Mouse (Mus musculus) left cerebral cortex, adult 18-20 months (tissue): ENCODE measurements at regions not wholly inside any gene's neighbourhood (a gene's known extent, or its start where the extent isn't known, plus 50 kb on each side); places are given as distances from the start of the nearest gene placed in this dataset.

Source experiments
- DNase-seq, 2 experiments: peaks; one replicate each; pipeline ENCODE4 v3.0.0; 2021 to 2022; ENCODE audit warnings: low spot score in 2 of 2, mixed read lengths in 1 of 2

DNA sequence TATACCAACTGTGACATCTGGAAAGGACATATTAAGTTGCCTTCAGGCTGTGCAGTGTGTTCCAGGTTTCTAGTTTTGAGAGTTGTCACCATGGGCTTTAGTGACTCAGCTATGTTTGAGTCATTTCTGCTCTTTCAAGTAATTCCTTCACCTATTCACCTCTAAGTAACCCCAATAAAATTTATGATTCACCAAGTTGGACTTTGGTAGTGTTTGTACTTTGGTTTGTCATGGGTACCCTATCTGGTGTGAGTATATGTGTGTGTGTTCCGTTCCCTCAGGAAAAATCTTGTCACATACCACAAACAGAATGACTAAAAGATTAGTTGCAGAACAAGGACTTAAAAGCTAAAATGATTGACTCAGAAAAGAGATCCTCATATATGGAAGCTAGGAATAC lies 76.8 kb upstream of the Crbn start:
- no peak for DNase-seq

- no peak for DNase-seq
These were observed 92.2 kb upstream of the Crbn start for GRCm38 (mm10) chr6:106891879-106892638.

GRCm38 (mm10) chr6:106892639-106892934 lies 92.7 kb upstream of the Crbn start:
- no peak for DNase-seq

DNA sequence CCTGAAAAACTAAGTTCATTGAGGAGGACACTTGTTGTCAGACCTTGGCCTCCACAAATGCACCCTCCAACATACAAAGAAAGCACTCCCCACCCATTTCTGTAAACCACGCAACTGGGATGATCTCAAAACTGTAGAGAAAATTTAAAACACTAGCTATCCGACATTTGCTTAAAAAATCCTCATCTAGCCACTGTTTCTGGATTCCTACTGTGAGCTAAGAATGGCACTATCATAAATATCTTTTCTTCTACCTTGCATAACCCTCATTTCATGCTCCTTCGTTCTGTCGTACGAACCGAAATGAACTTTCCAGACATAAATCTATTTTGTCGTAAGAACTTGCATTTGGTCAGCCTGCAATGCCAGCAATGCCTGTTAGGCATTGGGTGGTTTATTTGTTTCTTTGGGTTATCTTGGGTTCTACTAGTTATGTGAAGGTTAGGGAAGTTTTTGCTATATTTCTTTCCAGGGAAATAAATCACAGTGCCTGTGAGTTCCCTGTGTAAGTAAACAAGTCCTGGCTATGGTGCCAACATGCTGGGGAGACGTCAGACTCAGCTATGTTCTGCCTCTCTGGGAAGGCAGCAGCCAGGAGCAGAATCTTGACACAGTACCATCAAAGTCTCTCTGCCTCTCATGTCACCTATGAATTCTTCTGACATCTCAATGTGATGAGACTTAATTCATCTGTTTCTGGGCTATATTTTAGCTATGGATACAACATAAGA lies 104.2 kb upstream of the Crbn start:
- no peak for DNase-seq

GRCm38 (mm10) chr6:106915121-106915520 lies 115.2 kb upstream of the Crbn start:
- no peak for DNase-seq

GRCm38 (mm10) chr6:106916683-106917289 lies 116.9 kb upstream of the Crbn start:
- no peak for DNase-seq

DNA sequence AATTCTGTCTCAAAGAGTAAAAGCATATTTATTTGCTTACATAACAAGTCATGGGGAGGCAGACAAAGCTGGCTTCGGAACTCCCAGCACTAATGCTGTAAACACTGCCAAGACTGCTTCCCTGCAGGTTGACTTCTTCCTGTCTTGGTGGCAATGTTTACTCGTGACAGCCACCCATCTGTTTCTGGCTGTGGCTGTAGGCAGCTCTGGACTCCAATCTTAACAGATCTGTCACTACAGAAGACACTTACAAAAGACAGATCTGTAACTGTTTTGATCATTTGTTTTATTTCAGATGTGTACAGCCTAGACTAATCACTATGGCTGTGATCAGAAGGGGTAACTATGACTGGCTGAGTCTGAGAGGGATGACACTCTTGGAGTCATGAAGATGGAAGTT lies 121.1 kb upstream of the Crbn start:
- DNase-seq, result no peak

- DNase-seq, result no peak
These were observed 125.6 kb upstream of the Crbn start for GRCm38 (mm10) chr6:106925486-106925885.

DNA sequence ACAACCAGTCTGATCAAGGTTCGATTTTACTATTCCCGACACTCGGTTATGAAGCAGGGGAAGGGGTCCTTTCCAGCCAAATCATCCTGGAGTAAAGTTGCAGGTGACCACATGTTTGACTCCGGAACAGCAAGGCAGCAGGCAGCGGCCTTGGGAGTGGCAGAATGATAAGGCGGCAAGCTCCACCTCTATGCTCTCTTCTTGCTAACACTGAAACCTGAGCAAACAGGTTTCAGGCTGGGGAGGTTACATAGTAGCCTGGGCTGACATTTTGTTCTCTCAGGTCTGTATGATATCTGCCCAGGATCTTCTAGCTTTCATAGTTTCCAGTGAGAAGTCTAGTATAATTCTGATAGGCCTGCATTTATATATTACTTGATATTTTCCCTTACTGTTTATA lies 133.7 kb upstream of the Crbn start:
- DNase-seq, result no peak

GRCm38 (mm10) chr6:106946227-106946927 lies 146.5 kb upstream of the Crbn start:
- DNase-seq, result no peak

DNA sequence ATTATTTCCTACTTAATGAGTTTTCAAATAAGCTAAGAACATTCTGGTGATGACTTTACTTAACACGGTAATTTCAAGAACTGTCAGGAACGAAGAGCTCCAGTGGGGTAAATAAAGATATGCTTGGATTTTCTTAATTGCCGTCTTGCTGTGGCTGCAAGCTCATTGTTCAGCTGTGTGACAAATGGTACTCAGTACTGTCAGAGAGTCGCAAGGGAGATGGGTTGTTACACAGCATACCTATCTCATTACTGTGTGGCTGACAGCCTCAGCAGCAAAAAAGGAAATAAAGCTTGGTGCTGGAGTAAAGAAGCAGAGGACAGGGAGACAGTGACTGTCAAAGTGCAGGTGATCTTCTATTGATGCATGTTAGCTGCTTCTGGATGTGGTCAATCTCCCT lies 151.0 kb upstream of the Crbn start:
- DNase-seq, result no peak

GRCm38 (mm10) chr6:106961320-106961719 lies 161.4 kb upstream of the Crbn start:
- no peak for DNase-seq

DNA sequence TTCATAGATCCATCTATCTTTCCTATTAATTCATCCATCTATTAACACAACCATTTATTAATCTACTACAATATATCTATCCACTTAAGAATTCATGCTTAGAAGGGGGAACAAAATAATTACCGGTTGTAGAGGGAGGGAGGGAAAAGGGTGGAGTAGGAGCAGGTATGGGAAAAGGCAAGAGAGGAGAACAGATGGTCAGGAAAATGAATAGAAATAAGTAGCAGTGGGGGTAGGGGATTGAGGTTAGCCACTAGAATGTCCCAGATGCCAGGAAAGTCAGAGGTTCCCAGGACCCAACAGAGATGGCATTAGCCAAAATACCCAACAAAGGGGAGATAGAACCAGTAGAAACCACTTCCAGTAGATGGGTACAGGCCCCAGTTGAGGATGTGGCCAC lies 164.5 kb upstream of the Crbn start:
- DNase-seq, result no peak

DNA sequence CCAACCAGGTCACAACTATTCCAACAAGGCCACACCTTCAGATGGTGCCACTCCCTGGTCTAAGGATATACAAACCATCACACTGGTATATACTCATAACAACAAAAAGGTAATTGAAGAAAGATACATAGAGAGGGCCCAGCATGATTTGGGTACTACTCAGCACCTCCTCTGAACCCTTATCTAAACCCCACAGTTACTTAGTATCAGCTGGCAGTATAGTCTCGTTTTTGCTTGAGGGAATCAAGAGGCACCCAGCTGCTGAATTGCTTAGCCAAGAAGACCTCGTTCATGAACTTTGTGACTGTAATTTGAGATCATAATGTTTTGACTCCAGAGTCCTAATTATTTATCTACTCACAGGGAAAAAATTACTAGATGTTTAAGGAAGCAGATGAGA lies 175.6 kb upstream of the Crbn start:
- DNase-seq, result no peak

GRCm38 (mm10) chr6:106978721-106979120 lies 178.8 kb upstream of the Crbn start:
- no peak for DNase-seq

- DNase-seq, result no peak
These were observed 179.9 kb upstream of the Crbn start for GRCm38 (mm10) chr6:106979755-106980154.

GRCm38 (mm10) chr6:106980188-106980587 lies 180.3 kb upstream of the Crbn start:
- no peak for DNase-seq

DNA sequence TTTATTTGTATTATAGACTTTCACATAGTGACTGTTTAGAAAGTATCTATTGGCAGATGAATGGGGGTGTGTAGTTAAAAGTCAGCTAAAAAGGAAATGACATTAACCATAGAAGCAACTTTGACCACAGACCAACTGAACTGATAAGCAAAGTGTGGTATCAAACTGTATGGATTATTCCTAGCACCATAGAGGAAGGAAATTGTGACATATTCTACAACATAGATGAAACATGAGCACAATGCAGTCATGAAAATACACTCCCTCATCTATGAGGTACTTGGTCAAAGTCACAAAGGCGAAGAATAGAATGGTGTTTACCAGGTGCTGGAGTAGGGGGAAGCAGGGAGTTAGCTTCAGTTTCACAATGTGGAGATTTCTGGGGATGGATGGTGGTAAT lies 181.4 kb upstream of the Crbn start:
- no peak for DNase-seq

GRCm38 (mm10) chr6:106985132-106985801 lies 185.4 kb upstream of the Crbn start:
- no peak for DNase-seq

DNA sequence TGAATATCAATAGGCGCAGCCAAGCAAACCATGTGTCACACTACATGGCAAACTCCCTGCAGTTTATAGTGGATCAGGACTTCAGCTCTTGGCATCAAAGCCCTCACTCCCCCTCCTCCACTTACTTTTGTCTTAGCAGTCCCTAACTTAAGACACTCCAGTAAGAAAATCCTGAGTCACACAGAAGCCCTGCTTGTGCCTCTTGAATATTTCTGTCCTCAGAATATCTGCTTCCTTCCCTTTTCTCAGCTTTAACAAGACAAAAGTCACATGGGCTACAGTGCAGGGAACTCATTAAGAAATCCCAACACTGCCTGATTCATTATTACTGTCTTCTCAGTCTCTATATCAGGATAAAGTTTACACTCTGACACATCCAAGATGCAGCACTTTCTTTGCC lies 191.7 kb upstream of the Crbn start:
- DNase-seq, result no peak

GRCm38 (mm10) chr6:107004406-107005120 lies 204.7 kb upstream of the Crbn start:
- no peak for DNase-seq
